Mouse (Mus musculus) brain, embryonic 14.5 days (tissue): ENCODE measurements at regions not wholly inside any gene's neighbourhood (a gene's known extent, or its start where the extent isn't known, plus 50 kb on each side); places are given as distances from the start of the nearest gene placed in this dataset.

Source experiments
- CTCF ChIP-seq: fragments of 200-500 bp; IDR thresholded peaks from 2 replicates; pipeline ENCODE4 v1.5.1; 2012; ENCODE audit warnings: inconsistent platforms, mild to moderate bottlenecking, moderate library complexity, borderline replicate concordance; ENCODE audit not compliant: insufficient read depth, insufficient read length; ENCODE audit errors: extremely low read depth
- POLR2A ChIP-seq: fragments of 200-500 bp; IDR thresholded peaks from 2 replicates; pipeline ENCODE4 v1.6.1; 2012; ENCODE audit warnings: mild to moderate bottlenecking, inconsistent platforms, borderline replicate concordance; ENCODE audit not compliant: poor library complexity, insufficient read depth, insufficient read length, severe bottlenecking; ENCODE audit errors: extremely low read depth

GRCm38 (mm10) chr3:157371509-157371908, 162.5 kb upstream of the Zranb2 start:
- no peak for TF ChIP-seq POLR2A
- TF ChIP-seq CTCF: no peak
